Mouse (Mus musculus) embryonic facial prominence, embryonic 14.5 days (tissue): ENCODE data around the gene Fam189b. TPM values are rescaled to one million over a fixed set of nuclear protein-coding genes. Genes with fewer than 3 reads are reported as not detected.

Experiments used
- ATAC-seq: fragments of 200-750 bp; cut with Nextera tagmentation; 2 replicates; pipeline ENCODE4 v1.8.0; 2017; ENCODE audit warnings: low read depth, moderate number of reproducible peaks, moderate TSS enrichment
- DNase-seq: peaks from one replicate; pipeline ENCODE4 v3.0.0-alpha.2; 2015; ENCODE audit warnings: low spot score
- H3K27ac ChIP-seq: fragments of 300-500 bp; sonication (generic); replicated peaks from 2 replicates; pipeline ENCODE4 v1.5.1; 2014; ENCODE audit warnings: low read depth, mild to moderate bottlenecking, low read length, moderate library complexity
- H3K27me3 ChIP-seq: fragments of 300-500 bp; sonication (generic); replicated peaks from 2 replicates; pipeline ENCODE4 v1.6.1; 2014; ENCODE audit warnings: low read length; ENCODE audit not compliant: control insufficient read depth, insufficient read depth
- H3K36me3 ChIP-seq: fragments of 300-500 bp; sonication (generic); 2 replicates; pipeline ENCODE4 v1.6.1; 2014; ENCODE audit warnings: low read length, mixed read lengths; ENCODE audit not compliant: control insufficient read depth, insufficient read depth
- H3K4me1 ChIP-seq: fragments of 300-500 bp; sonication (generic); 2 replicates; pipeline ENCODE4 v1.6.1; 2014; ENCODE audit warnings: antibody characterized with exemption, low read length; ENCODE audit not compliant: control insufficient read depth, insufficient read depth
- H3K4me2 ChIP-seq: fragments of 300-500 bp; sonication (generic); 2 replicates; pipeline ENCODE4 v1.6.1; 2014; ENCODE audit warnings: low read depth, mild to moderate bottlenecking, low read length, moderate library complexity, mixed read lengths
- H3K4me3 ChIP-seq: fragments of 300-500 bp; sonication (generic); 2 replicates; pipeline ENCODE4 v1.5.1; 2014; ENCODE audit warnings: low read depth, mild to moderate bottlenecking, low read length
- H3K9ac ChIP-seq: fragments of 300-500 bp; sonication (generic); 2 replicates; pipeline ENCODE4 v1.6.1; 2014; ENCODE audit warnings: low read depth, mild to moderate bottlenecking, low read length, moderate library complexity, mixed read lengths
- H3K9me3 ChIP-seq: fragments of 300-500 bp; sonication (generic); 2 replicates; pipeline ENCODE4 v1.6.1; 2016; ENCODE audit warnings: low read length; ENCODE audit not compliant: control insufficient read depth
- WGBS: fragments of 180-500 bp; shearing (Covaris S2); extraction: QIAGEN DNeasy Blood & Tissue Kit; methylation state at CpG from one replicate; pipeline ENCODE4 v1.1.7; 2014; 5-methylcytosine and 5-hydroxymethylcytosine counted together
- polyA plus RNA-seq: library from polyadenylated mRNA; unstranded; fragments of >200 nt; fragmentation: Nextera tagmentation; extraction: Ambion mirVana; gene quantifications from 2 replicates; pipeline ENCODE4 v1.2.1, GENCODE M21; 2014

Fam189b gene
- polyA plus RNA-seq, 1 experiment from 2014 or later = 27.9 TPM

DNA sequence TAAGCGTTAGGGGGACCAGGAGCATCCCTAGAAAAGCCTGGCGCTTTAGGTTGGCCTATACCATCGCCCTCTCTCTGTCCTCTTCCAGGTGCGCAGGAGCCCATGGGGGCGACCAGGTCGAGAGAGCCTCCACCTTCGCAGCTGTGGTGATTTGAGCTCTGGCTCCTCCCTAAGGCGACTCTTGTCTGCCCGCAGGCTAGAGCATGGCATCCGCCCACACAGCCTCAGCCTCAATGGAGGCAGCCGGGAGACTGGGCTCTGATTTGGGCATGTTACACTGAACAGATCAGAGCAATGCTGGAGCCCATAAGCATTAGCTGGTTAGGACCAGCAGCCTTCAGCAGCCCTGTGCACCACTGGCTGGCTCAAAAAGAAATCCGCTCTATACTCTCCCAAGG lies 5.5 kb downstream of the Fam189b start:
- Histone ChIP-seq H3K36me3 (peaks cover 25% of the 10 kb centered on the region; the same call in 1 of the 2 replicates), H3K4me3 (no peak overlapping the region), H3K27ac (no peak overlapping the region), H3K4me2 (no peak overlapping the region), H3K4me1 (peaks cover 14% of the 10 kb centered on the region; the same call in 1 of the 2 replicates), H3K27me3 (no peaks in the 10 kb centered on the region), H3K9ac (no peak overlapping the region; the same call in 1 of the 2 replicates), H3K9me3 (no peaks in the 10 kb centered on the region)
- DNase-seq (no peak), ATAC-seq (no peak)
- 61% methylated on average over 12 of the region's 12 CpGs for WGBS

DNA sequence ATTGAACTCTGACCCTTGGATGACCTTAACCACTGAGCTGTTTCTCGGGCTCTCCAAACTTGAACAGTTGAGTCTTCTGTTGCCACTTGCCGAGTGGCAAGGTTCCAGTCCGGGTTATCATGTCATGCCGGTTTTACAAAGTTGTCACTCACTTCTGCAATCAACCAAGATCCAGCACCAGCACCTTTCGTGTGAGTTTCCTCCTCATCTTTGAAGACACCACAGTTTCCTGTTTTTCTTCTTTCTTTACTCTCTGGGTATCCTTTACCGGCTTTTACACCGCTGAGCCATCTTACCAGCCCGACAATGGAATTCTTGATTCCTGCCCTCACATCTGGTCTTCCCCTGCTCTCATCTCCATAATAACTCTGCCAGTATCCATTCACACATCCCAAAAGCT lies 7.5 kb downstream of the Fam189b start:
- Histone ChIP-seq H3K4me1 (peaks cover 2% of the 10 kb centered on the region; the same call in 1 of the 2 replicates), H3K9me3 (no peaks in the 10 kb centered on the region), H3K4me2 (no peak overlapping the region), H3K36me3 (peaks cover 25% of the 10 kb centered on the region; the same call in 1 of the 2 replicates), H3K4me3 (no peak overlapping the region), H3K27ac (no peak overlapping the region), H3K27me3 (no peaks in the 10 kb centered on the region), H3K9ac (no peak overlapping the region)
- no peak for DNase-seq
- WGBS = 72% methylated on average over 8 of the region's 8 CpGs
- ATAC-seq = no peak

DNA sequence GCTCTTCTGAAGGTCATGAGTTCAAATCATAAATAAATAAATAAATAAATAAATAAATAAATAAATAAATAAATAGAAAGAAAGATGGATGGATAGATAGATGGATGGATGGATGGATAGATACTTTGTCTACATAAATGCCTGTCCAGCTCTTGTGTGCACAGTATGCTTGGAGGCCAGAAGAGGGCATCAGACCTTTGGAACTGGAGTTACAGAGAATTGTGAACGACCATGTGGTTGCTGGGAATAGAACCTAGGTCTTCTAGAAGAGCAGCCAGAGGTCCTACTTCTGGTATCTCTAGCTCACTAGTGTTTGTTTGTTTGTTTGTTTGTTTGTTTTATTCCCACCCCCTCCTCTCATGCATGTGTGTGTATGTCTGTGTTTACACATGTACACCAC lies 10.4 kb downstream of the Fam189b start:
- WGBS = 61% methylated on average over 1 of the region's 1 CpGs
- DNase-seq (no peak), ATAC-seq (no peak)
- H3K4me2 ChIP-seq = no peak overlapping the region
- H3K4me1 ChIP-seq = peaks cover 10% of the 10 kb centered on the region
- H3K9me3 ChIP-seq = no peaks in the 10 kb centered on the region
- no peak overlapping the region for H3K9ac ChIP-seq
- H3K27ac ChIP-seq = no peak overlapping the region
- no peak overlapping the region for H3K4me3 ChIP-seq
- H3K36me3 ChIP-seq = peaks cover 12% of the 10 kb centered on the region; the same call in 1 of the 2 replicates
- no peaks in the 10 kb centered on the region for H3K27me3 ChIP-seq

DNA sequence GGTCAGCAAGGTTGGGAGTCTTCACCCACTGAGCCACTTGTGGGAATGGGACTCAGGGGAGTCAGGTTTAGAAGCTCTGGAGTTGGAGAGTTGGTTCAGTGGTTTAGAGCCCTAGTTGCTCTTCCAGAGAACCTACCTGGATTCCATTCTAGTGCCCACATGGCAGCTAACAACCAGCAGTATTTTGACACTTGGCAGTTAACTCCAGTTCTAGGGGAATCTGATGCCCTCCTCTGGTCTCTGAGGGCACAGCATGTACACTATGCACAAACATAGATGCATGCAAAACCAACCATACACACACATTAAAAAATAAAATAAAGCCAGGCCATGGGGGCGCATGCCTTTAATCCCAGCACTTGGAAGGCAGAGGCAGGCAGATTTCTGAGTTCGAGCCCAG lies 10.9 kb downstream of the Fam189b start:
- H3K27ac ChIP-seq = no peak overlapping the region
- H3K4me1 ChIP-seq = peaks cover 10% of the 10 kb centered on the region
- ATAC-seq = no peak
- DNase-seq = no peak
- no peak overlapping the region for H3K4me3 ChIP-seq
- H3K27me3 ChIP-seq = no peaks in the 10 kb centered on the region
- H3K9me3 ChIP-seq = no peaks in the 10 kb centered on the region
- H3K4me2 ChIP-seq = no peak overlapping the region
- 0 out of 2 replicates have a peak, but pooled peaks cover 7% of the 10 kb centered on the region for H3K36me3 ChIP-seq
- no peak overlapping the region for H3K9ac ChIP-seq
- 95% methylated on average over 2 of the region's 2 CpGs for WGBS

DNA sequence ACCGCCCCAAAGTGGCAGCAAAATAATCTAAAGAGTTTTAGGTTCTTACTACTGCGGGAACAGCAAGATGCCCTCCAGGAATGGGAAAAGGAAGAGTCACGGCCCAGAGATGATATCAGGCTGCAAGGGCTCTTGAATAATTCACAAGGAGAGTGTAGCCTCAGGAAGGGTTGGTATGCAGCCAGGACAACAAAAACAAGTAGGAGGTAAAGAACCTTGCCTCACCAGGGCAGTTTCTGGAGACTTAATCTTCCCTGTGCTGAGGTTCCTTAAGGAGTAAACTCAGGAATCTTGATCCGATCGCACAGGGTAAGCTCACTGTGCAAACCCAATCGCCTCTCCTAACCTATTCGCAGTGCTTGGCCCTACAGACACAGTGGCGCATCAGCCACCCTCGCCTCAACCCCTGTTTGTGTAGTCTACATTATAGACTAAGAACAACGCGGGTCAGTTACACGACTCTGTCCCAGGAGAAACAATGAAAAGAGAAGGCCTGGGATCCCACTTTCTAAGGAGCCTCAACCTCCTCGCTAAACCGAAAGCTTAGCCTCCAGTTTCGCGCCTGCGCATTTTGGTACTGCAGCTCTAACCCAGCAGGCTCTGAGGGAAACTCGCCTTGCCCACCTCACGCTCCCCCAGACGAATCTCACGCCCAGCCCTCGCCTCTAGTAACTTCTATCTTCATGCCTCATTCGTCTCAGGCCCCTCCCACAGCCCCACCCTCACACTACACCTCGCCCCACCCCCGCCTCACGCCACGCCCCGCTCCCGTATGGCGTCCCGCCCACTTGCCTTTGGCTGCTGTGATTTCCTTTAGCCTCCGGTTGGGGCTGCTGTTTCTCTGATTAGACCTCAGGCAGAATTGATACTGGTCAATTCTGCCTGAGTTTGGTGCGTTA lies 13.3 kb downstream of the Fam189b start:
- Histone ChIP-seq H3K9ac (peak overlapping the region; percentile 75), H3K4me3 (peak overlapping the region; percentile 44), H3K4me1 (peaks cover 10% of the 10 kb centered on the region), H3K36me3 (no peaks in the 10 kb centered on the region), H3K27ac (peak overlapping the region; percentile 90), H3K4me2 (peak overlapping the region; percentile 75), H3K9me3 (no peaks in the 10 kb centered on the region), H3K27me3 (no peaks in the 10 kb centered on the region)
- DNase-seq (peak; percentile 98), ATAC-seq (peak; percentile 98)
- 5% methylated on average over 33 of the region's 33 CpGs for WGBS

DNA sequence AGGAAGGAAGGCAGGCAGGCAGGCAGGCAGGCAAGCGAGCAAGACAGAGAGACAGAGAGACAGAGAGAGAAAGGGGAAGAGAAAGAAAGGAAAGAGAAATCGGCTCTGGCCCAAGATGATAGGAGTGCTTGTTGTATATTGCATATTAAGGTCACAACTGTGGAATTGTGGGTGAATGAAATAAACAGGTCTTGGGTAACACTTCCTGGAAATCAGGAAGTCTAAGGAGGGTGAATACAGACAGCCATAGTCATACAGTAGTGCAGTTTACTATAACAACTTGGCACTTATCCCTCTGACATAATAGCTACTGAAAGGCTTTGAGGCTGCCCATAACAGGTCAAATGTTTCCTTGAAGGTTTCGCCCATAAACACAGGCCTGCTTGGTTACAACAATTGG lies 16.9 kb downstream of the Fam189b start:
- Histone ChIP-seq H3K9me3 (no peaks in the 10 kb centered on the region), H3K4me3 (no peak overlapping the region), H3K27me3 (no peaks in the 10 kb centered on the region), H3K27ac (no peak overlapping the region), H3K4me2 (no peak overlapping the region), H3K9ac (no peak overlapping the region), H3K36me3 (no peaks in the 10 kb centered on the region), H3K4me1 (peaks cover 15% of the 10 kb centered on the region)
- DNase-seq = no peak
- no peak for ATAC-seq
- WGBS = 81% methylated on average over 3 of the region's 3 CpGs

DNA sequence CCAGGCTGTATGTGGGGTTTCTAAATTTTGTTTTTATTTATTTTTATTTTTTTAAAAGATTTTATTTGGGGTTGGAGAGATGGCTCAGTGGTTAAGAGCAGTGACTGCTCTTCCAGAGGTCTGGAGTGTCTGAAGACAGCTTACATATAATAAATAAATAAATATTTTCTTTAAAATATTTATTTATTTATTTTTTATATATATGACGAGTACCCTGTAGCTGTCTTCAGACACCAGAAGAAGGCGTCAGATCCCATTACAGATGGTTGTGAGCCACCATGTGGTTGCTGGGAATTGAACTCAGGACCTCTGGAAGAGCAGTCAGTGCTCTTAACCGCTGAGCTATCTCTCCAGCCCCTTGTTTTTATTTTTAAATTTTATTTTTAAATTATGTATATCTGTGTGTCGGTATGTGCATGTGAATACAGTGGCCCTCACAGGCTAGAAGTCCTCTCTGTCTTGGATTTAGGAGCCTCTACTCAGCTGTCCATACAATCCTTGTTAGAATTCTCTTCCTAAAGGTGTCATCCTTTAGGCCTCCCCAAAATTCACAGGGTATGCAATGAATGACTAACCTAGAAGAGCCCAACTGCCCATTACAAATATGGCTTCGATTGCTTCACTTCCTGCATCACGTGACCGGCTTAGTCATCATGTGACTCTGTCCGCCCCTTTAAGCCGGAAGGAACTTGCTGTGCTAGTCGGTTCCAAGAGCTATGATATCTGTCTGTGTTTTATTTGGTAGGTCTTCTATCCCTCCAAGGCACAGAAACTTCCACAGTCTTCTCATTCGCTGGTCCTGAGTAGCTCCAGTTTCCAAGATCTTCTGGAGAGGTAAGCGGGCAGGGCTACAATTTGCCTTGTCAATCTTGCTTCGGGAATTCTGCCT lies 19.6 kb downstream of the Fam189b start, which contains the start of gene Gba:
Gene Gba (plus strand): TSS at position 676 of the 889 bp plus-strand sequence.
- H3K9ac ChIP-seq = peak within 1 kb of the TSS; percentile 66
- peak within 1 kb of the TSS; percentile 57 for H3K4me3 ChIP-seq
- peak; percentile 91 for ATAC-seq
- no peak within 1 kb of the TSS for H3K27ac ChIP-seq
- H3K9me3 ChIP-seq = no peaks in the 10 kb centered on the region
- DNase-seq = peak; percentile 96
- no peaks in the 10 kb centered on the region for H3K27me3 ChIP-seq
- 25% methylated on average over 13 of the region's 13 CpGs for WGBS
- H3K36me3 ChIP-seq = peaks cover 24% of the 10 kb centered on the region
- peaks cover 5% of the 10 kb centered on the region for H3K4me1 ChIP-seq
- peak within 1 kb of the TSS; percentile 71 for H3K4me2 ChIP-seq

DNA sequence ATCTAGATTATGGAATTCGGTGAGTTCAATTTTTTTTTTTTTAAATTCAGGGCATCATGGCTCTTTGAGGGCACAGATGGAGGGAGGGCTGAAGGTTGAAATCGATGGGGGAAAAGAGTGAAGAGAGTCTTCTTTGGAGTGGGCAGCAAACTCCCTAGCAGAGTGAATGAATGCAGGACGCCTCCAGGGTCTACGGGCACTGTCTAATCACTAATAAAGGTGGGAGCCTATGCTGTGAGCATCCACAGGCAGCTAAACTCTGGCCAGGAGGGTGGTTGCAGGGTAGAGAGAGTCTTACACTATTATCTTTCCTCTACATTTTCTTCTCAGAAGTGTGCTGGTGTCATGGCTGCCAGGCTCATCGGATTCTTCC lies 20.2 kb downstream of the Fam189b start:
- Histone ChIP-seq H3K36me3 (peaks cover 31% of the 10 kb centered on the region), H3K27me3 (no peaks in the 10 kb centered on the region), H3K4me3 (peak overlapping the region; percentile 57), H3K27ac (no peak overlapping the region), H3K4me1 (peaks cover 5% of the 10 kb centered on the region), H3K9me3 (no peaks in the 10 kb centered on the region), H3K9ac (peak overlapping the region; percentile 66), H3K4me2 (peak overlapping the region; percentile 71)
- no peak for DNase-seq
- 25% methylated on average over 5 of the region's 5 CpGs for WGBS
- ATAC-seq = no peak; the same call in 1 of the 2 replicates
